Mouse (Mus musculus): ENCODE measurements around the gene Cbx8.

The Cbx8 gene

GRCm38 (mm10) chr11:119040600-119041324, at the start of gene Cbx8:
Gene Cbx8, minus strand, starts transcription at chr11:119040969.
- in situ Hi-C loops (cut with MboI, MseI): no loop called here

GRCm38 (mm10) chr11:119090076-119090960, 49.5 kb upstream of the Cbx8 start:
- in situ Hi-C loops (cut with MboI, MseI): loop anchor here (5.0 kb wide), 2 partner anchors 37 to 97 kb away; no protein-coding TSS in a partner anchor

- in situ Hi-C loops (cut with MboI, MseI): loop anchor here (5.0 kb wide), 3 partner anchors 37 to 98 kb away; no protein-coding TSS in a partner anchor
These were observed 48.7 kb upstream of the Cbx8 start for GRCm38 (mm10) chr11:119089235-119090075.

GRCm38 (mm10) chr11:119088391-119089234, 47.8 kb upstream of the Cbx8 start:
- in situ Hi-C loops (cut with MboI, MseI): loop anchor here (5.0 kb wide), 1 partner anchor 36 kb away; no protein-coding TSS in a partner anchor

GRCm38 (mm10) chr11:119087301-119088082, 46.7 kb upstream of the Cbx8 start:
- in situ Hi-C loops (cut with MboI, MseI): loop anchor here (5.0 kb wide), 1 partner anchor 35 kb away; no protein-coding TSS in a partner anchor

GRCm38 (mm10) chr11:119086144-119086971, 45.6 kb upstream of the Cbx8 start, which contains the start of gene Cbx4:
Gene Cbx4, minus strand, starts transcription at chr11:119086221.
- in situ Hi-C loops (cut with MboI, MseI): loop anchor here (5.0 kb wide), 1 partner anchor 34 kb away; no protein-coding TSS in a partner anchor

GRCm38 (mm10) chr11:119085279-119086062, 44.7 kb upstream of the Cbx8 start:
- in situ Hi-C loops (cut with MboI, MseI): loop anchor here (5.0 kb wide), 1 partner anchor 33 kb away; no protein-coding TSS in a partner anchor

- in situ Hi-C loops (cut with MboI, MseI): loop anchor here (5.0 kb wide), 1 partner anchor 32 kb away; no protein-coding TSS in a partner anchor
These were observed 43.9 kb upstream of the Cbx8 start for GRCm38 (mm10) chr11:119084446-119085278.

GRCm38 (mm10) chr11:119083724-119084445, 43.1 kb upstream of the Cbx8 start:
- in situ Hi-C loops (cut with MboI, MseI): no loop called here

GRCm38 (mm10) chr11:119082638-119083599, 42.1 kb upstream of the Cbx8 start:
- in situ Hi-C loops (cut with MboI, MseI): no loop called here

- in situ Hi-C loops (cut with MboI, MseI): no loop called here
These were observed 41.3 kb upstream of the Cbx8 start for GRCm38 (mm10) chr11:119081839-119082637.

- in situ Hi-C loops (cut with MboI, MseI): no loop called here
These were observed 40.5 kb upstream of the Cbx8 start for GRCm38 (mm10) chr11:119081148-119081838.

- in situ Hi-C loops (cut with MboI, MseI): no loop called here
These were observed 39.8 kb upstream of the Cbx8 start for GRCm38 (mm10) chr11:119080461-119081147.

Data from regulatory T cell (primary cell).